Mouse (Mus musculus) spleen, postnatal 36 days (tissue): Measurements from ENCODE around the gene Grb2.

Experiments used
- DNase-seq, 2 experiments: peaks; one replicate each; pipeline ENCODE4 v3.0.0; 2022; ENCODE audit warnings: low spot score in 2 of 2, mixed read lengths in 1 of 2

Grb2 gene

DNA sequence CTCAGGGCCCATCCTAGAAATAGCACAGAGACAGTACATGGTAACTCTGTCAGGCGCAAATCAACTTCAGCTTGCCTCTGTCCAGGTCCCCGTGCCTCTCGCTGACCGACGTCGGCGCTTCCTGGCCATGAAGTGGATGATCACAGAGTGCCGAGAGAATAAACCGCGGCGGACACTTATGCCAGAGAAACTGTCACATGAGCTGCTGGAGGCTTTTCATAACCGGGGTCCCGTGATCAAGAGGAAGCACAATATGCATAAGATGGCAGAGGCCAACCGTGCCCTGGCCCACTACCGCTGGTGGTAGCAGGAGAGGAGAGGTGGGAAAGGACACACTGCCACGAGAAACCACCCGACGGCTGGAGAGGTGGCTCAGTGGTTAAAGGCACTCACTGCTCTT is 101.7 kb downstream of the Grb2 start:
- DNase-seq: no peak

- DNase-seq: peak in 1 of 2 experiments; percentile 30
These were observed 104.1 kb downstream of the Grb2 start for GRCm38 (mm10) chr11:115604304-115604696.

- peak; percentile 93 for DNase-seq
These were observed 104.7 kb downstream of the Grb2 start, which contains the start of the genes Mrps7 and Gga3 for GRCm38 (mm10) chr11:115603476-115604303. Mrps7 (plus strand) TSS chr11:115603925. Gga3 (minus strand) TSS chr11:115604051.

DNA sequence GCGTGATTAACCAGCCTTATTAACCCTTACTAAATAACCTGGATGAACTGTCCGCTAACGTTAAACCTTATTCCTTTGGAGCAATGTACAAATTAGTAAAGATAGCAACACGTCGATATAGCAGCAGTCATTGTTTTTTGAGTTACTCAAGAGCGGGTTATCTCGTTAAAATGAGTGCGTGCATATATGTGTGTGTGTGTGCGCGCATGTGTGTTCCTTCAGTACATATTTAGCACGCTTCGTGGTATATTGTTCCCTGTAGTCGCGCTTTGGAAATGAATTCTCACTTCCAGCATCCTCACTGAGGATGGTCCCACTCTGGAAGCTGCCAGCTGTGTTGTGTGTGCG is 105.3 kb downstream of the Grb2 start:
- no peak for DNase-seq

DNA sequence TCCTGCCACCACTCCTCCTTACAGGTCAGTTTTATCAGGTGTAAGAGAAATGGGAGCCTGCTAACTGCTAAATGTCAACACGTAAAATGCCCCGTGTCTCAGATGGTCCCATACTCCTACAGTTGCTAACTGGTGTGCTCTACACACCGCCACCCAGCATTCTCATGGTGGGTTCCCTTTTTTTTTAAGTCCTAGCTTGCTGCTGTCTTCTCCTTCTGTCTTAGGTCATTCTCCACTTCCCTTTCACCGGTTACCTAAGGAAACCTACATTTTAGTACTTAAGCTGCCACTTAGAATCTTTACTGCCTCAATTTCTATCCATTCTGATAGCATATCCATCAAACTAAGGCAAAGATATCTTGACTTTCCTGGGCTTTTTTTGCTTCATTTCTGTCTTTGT is 107.2 kb downstream of the Grb2 start:
- DNase-seq: peak in 1 of 2 experiments; percentile 29

GRCm38 (mm10) chr11:115600743-115601142 is 107.7 kb downstream of the Grb2 start:
- DNase-seq: peak; percentile 32 to 40

- DNase-seq: no peak
These were observed 108.7 kb downstream of the Grb2 start for GRCm38 (mm10) chr11:115599722-115600121.

GRCm38 (mm10) chr11:115598309-115598708 is 110.1 kb downstream of the Grb2 start:
- no peak for DNase-seq

- no peak for DNase-seq
These were observed 113.2 kb downstream of the Grb2 start for GRCm38 (mm10) chr11:115595209-115595608.
